Mouse (Mus musculus): ENCODE data around the gene Vmn1r118. TPM values are rescaled to one million over a fixed set of nuclear protein-coding genes. Genes with fewer than 3 reads are reported as not detected.
"Not testable (repeated sequence)": the region's sequence is repeated elsewhere in the genome, so short reads cannot be mapped to it uniquely, and the experiment has no call there.

The Vmn1r118 gene
- not detected for total RNA-seq (2021)

DNA sequence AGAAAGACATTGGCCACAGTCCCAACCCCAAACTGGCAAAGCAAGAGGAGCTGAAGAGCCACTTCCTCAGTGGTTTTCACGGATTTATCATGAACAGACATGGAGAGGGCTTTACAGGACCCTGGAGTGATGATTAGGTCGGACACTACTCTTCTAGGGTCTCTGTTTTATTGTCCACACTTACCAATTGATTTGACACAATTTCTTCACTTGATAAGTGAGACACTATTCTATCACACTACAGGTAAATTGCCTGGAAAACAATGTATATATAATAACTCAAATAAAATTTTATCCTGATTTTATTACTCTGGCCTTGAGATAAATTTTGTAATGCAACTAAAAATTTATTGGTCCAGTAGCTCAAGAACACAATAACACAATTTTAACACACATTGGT lies at the start of gene Vmn1r118:
Gene Vmn1r118 (minus strand): TSS at position 101 of the 400 bp plus-strand sequence.
- DNase-seq; intact Hi-C loops (cut with DNase I): not testable (repeated sequence)

DNA sequence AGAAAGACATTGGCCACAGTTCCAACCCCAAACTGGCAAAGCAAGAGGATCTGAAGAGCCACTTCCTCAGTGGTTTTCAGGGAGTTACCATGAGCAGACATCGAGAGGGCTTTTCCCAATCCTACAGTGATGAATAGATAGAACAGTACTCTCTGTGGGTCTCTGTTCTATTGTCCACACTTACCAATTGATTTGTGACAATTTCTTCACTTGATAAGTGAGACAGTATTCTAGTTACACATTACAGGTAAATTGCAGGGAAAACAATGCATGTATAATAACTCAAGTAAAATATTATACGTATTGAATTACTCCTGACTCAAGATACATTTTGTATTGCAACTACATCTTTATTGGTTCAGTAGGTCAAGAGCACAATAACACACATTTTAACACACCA lies 28.1 kb downstream of the Vmn1r118 start, which contains the start of gene Vmn1r117:
Gene Vmn1r117 (minus strand): TSS at position 101 of the 400 bp plus-strand sequence.
- DNase-seq; intact Hi-C loops (cut with DNase I): not testable (repeated sequence)

DNA sequence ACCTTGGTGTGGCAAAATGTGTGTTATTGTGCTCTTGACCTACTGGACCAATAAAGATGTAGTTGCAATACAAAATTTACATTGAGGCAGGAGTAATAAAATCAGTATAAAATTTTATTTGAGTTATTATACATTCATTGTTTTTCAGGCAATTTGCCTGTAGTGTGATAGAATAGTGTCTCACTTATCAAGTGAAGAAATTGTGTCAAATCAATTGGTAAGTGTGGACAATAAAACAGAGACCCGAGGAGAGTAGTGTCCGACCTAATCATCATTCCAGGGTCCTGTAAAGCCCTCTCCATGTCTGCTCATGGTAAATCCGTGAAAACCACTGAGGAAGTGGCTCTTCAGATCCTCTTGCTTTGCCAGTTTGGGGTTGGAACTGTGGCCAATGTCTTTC lies 40.2 kb downstream of the Vmn1r118 start, which contains the start of gene Vmn1r116:
Gene Vmn1r116 (plus strand): TSS at position 301 of the 400 bp plus-strand sequence.
- DNase-seq; intact Hi-C loops (cut with DNase I): not testable (repeated sequence)

Other genes starting within 250 kb of the Vmn1r118 start
- gene Vmn1r107, start 243.4 kb downstream of the Vmn1r118 start, total RNA-seq (2021): not detected
- gene Vmn1r111, start 209.1 kb downstream of the Vmn1r118 start, total RNA-seq (2021): not detected
- not detected for gene Gm10668, start 181.7 kb downstream of the Vmn1r118 start, total RNA-seq (2021)
- not detected for gene Vmn1r112, start 141.2 kb downstream of the Vmn1r118 start, total RNA-seq (2021)
- not detected for gene Vmn1r113, start 125.1 kb downstream of the Vmn1r118 start, total RNA-seq (2021)
- not detected for gene Vmn1r114, start 100.2 kb downstream of the Vmn1r118 start, total RNA-seq (2021)
- not detected for gene Vmn1r115, start 67.4 kb downstream of the Vmn1r118 start, total RNA-seq (2021)
- gene Vmn1r116, start 40.1 kb downstream of the Vmn1r118 start, total RNA-seq (2021): not detected
- gene Vmn1r117, start 28.2 kb downstream of the Vmn1r118 start, total RNA-seq (2021): not detected
- gene Vmn1r119, start 100.1 kb upstream of the Vmn1r118 start, total RNA-seq (2021): not detected
- gene Vmn1r120, start 141.4 kb upstream of the Vmn1r118 start, total RNA-seq (2021): not detected
- not detected for gene Vmn1r121, start 186.2 kb upstream of the Vmn1r118 start, total RNA-seq (2021)
- not detected for gene Vmn1r122, start 221.8 kb upstream of the Vmn1r118 start, total RNA-seq (2021)
- not detected for gene Vmn1r123, start 249.8 kb upstream of the Vmn1r118 start, total RNA-seq (2021)

Measured in heart, postnatal 10 days (tissue).